Mouse (Mus musculus) ovary, postnatal 36 days (tissue): ENCODE data around the gene Tppp.
"Not testable (repeated sequence)": the region's sequence is repeated elsewhere in the genome, so short reads cannot be mapped to it uniquely, and the experiment has no call there.

ENCODE experiments used
- DNase-seq: peaks from one replicate; pipeline ENCODE4 v3.0.0; 2022; ENCODE audit warnings: low spot score, mixed read lengths

The Tppp gene

DNA sequence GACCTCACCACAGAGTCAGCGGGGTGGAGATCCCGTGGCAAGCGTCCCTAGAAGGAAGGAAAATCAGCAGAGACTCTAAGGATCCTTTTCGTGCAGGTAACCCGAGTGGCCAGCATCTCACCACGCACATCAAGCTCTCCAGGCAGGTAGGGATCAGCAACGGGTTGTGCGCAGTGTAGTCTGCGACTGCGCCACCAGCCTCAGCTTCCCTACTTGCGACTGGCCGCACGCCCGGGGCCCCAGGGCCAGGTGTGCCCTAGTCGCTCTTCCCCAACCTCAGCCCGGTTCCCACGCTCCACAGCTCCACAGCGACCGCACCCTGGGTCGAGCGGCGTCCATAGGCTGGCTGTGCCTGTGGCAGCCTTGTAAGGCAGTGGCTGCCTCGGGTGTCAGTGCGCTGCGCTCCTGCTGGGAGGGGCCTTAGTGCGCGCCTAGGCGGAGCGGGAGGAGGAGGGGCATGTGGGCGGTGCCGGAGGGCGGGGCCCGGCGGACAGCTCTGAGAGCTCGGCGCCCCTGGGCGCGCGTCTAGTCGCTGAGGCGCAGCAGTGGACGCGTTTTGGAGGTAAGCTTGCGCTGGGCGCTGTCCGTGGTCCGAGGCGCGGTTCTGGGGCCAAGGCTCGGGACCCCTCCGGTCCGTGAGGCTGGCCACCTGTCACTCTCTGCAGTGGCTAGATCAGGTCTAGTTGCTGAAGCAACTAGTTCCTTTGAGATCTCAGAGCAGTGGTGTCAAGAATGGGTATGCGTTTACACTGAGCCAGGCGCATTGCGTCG, at the start of gene Tppp:
Gene Tppp, plus strand, starts transcription at position 460 of the 771 bp plus-strand sequence.
- peak; percentile 94 for DNase-seq

DNA sequence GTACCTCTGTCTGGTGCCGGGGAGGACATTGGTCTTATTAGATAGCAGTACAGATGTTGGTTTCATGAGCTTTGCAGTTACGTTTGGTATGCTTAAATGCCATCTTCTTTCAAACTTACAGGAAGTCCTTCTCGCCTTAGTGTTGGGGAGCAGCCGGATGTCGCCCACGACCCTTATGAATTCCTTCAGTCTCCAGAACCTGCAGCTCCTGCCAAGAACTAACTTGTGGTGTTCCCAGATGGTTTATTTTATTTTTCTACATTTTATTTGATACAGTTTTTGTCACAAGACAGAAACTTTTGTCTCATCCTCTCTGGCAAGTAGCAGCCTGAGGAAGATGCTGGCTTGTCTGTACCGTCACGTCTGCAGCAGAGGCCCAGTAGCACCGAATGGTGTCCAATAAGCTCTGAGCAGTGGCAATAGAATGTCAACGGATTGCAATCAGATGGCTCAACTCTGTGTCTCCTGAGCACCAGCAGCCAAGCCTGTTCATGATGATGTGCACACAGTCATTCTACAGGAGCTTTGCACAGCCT, 49.0 kb upstream of the Tppp start:
- DNase-seq, result no peak

DNA sequence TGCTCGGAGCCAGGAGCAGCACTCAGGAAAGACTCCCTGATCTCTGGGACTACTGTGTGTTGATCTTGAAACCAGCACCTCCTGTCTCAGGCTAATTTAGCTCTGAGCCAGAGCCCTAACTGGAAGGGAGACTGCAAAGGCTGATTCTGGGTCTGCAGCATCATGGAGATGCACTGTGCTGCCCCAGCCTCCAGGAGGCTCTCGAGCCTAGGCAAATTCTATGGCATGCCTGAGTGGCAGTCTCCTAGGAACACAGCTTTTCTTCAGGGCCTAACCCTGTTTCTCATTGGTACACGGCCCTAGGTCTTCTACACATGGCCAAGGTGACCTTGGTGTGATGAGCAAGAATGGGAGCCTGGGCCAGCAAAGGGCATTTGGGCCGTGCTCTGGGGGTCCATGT, 48.0 kb upstream of the Tppp start:
- DNase-seq, result no peak

DNA sequence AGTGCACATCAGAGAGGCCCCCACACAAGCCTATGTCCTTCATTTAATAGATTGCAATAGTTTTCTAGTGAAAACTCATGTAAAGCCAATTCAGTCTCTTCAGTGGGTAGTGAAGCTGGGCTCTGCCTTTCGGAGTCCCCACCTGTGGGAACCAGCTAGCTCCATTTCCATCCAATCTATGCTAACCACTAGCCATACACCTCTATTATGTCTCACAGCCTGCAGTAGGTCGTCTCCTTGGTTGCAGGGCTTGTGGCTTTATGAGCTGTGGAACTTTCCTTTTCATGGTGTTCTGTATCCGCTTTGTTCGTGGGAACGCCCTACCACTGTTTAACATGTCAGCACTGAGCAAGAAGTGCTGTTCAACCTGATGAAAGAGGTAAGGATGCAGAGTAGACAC, 45.7 kb upstream of the Tppp start, which contains the start of gene Zdhhc11:
Gene Zdhhc11, plus strand, starts transcription at position 301 of the 400 bp plus-strand sequence.
- no peak for DNase-seq

DNA sequence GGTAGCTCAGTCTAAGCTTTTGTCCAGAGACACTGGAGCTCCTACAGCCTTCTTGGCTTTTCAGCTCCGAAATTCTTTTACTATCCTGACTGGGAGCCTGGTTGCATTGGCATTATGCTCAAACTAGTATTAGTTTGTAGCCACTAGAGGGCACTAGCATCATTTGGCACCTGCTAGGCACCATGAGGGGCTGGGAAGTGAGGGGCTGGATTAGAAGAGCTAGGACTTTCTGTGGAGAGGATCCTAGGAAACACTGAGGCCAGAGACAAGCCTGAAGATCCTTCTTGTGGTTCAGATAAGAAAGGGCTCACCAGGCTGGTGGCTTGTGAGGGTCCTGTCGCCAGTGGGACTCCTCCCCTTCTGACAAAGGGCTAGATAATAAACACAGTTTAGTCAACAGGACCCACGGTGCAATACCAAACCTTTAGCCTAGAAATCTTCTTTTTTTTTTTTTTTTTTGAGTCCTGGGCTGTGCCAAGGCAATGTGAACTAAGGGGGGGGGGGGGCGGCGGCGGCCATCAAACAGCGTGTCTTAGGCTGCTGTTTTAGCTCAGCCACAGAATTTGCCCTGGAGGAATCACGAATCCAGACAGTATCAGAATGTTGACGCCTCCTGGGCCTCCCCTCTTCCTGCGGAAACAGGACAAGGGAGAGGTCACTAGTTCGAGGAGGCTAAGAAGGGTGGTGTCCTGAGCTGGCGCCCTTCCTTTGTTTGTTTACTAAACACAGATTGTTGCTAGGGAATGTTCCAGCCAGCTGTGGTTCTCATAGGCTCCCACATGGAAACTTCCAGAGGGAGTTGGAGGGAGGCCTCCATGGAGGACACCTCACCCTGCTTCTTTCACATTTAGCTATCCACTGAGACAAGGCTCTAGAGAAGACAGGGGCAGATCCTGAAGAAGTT, 38.4 kb upstream of the Tppp start:
- DNase-seq, result peak; percentile 51

DNA sequence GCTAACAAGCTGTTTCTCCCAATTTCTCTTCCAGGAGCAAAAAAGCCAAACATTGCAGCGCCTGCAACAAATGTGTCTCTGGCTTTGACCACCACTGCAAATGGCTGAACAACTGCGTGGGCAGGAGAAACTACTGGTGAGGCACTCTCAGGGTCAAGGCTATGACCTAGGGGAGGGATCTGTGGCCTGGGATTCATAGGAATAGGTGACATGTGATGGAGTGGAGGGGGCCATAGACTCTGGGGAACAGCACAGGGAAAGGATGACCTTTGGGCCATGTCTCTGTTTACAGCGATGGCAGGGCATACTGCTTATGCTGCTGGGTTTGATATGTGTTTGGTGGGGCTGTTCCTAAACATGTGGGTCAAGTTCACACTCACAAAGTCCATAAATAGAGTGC, 34.7 kb upstream of the Tppp start:
- DNase-seq, result no peak

DNA sequence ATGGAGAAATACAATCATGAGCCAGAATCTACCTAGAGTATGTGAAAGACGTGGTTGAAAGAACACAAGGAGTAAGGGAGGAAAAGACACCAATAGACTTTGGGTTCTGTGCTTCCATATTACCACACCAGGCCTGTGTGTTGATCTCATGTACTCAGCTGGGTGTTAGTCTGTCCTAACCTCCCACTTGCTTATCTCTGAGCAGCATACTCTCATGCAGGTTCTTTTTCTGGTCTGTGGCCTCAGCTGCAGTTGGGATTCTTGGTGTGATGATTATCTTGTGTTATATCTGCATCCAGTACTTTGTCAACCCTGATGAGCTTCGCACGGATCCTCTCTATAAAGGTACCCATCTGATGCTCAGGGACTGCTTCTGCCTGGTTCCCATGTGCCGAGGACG, 32.3 kb upstream of the Tppp start:
- DNase-seq, result no peak

DNA sequence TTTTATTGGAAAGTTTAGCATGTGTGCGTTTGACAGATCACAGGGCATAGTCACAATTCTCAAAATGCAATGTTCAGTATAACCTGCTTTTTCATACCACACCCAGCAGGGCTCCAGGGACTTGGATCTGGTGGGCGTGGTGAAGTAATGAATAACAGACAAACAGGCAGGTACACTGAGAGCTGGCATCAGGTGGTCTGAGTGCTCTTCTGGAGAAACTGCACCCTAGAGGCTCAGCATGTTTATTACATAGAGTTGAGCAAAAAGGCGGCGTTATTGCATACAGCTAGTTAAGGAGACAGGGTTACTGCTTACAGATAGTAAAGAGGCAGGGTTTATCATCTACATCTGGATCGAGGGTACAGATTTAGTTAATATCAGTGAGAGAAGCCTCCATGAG, 18.9 kb upstream of the Tppp start:
- no peak for DNase-seq

DNA sequence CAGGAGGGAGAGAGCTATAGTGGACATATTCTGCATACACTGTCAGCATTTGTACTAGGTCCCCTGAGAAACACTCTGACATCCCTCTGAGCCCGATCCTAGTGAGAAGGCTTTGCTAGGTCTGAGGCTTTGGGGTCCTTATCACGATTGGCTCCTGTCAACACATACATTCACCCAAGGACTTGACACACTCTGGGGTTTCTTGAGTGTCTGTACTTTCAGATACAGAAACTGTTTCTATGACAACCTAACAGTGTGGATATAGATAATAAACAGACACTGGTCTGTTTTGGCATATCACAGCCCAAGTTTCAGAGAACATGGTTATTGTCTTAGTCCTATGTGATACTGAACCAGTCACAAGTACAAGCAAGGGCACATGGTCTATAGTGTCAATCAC, 18.4 kb upstream of the Tppp start:
- DNase-seq, result no peak

DNA sequence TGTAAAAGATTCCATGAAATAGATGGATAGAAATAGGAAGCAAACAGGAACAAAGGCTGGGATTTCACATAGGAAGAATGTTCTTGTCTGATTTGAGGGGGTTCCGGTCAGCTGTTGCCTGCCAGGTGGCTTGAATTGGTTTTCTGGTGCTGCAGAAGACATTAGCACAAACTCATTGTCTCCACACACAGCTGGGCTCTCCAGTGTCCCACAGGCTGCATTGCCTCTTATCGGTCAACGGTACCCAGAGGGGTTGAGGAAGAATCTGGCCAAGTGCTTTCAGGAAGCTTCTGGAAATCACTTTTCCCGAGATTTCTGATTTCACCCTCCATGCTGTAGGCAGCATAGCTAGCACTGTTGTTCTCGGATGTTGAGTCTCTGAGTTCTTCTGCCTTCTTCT, 17.9 kb upstream of the Tppp start:
- no peak for DNase-seq

DNA sequence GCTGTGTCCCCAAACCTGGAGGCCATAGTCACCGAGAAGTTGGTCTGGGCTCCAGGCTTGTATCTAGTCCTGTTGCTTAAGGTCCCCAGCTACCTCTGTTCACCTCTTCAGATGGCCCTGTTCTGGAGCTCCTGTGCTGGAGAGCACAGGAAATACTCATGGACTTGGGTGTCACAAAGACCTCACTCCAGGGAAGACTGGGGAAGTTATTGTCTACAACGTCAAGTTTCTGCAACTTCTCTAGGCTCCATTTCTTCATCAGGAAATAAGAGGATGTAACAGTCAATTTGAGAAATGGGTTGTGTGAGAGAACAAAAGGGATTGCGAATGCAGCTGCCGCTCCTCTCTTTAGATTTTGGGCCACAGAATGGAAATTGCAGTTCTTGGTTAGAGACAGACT, 12.8 kb upstream of the Tppp start:
- no peak for DNase-seq

DNA sequence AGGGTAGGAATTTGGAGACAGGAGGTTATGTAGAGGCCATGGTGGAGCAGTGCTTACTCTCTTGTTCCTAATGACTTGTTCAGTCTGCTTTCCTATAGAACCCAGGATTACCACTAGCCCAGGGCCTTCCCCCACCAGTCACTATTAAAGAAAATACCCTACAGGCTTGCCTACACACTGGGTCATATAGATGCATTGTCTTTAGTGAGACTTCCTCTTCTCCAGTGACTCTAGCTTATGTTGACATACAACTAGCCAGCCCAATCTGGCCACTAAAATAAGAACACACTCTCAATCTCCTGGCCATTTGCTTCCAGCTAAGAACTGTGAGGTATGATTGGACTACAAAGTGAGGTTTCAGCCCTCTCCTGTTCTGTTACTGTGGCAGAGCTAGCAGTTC, 8.7 kb upstream of the Tppp start:
- DNase-seq, result no peak

DNA sequence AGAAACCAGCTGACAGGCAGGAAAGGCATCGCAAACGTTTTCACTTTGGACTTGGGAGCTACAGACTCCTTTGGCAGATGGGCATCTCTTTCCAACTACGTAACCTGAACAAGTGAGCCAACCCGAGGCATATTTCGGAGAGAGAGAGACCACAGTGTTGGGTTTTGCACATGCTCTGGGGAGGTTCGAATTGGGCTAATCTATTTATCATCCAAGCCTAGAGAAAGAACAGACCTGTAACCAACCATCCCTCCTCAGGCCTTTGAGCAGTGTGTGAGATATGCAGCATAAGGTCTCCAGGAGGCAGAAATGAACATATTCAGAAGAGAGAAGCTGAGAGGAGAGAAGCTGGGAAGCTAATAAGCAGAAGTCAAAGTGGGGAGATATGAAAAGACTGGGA, 8.2 kb upstream of the Tppp start:
- DNase-seq, result no peak

DNA sequence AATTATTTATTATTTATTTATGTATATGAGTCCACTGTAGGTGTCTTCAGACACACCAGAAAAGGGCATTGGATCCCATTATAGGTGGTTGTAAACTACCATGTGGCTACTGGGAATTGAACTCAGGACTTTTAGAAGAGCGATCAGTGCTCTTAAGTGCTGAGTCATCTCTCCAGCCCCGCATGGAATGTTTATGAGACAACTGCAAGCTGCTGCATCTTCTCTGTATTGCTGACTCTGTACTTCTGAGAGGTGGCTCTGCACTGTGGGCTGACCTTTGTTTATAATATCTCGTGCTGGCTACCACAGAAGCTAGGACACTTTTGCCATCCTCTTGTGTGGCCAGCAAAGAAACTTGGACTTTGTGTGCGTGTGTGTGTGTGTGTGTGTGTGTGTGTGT, 7.7 kb upstream of the Tppp start:
- DNase-seq, result no peak

DNA sequence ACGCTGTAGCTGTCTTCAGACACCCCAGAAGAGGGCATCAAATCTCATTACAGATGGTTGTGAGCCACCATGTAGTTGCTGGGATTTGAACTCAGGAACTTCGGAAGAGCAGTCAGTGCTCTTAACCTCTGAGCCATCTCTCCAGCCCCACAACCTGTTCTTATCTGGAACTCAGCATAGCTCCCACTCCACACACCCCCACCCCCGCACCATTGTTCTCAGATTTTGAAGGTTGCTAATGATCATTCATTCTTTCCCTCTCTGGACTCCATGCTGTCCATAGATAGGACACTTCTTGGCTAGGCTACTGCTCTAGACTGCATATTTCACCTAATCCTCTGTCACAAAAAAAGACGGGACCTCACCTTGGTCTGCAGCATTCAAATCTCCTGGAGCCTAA, 2.3 kb upstream of the Tppp start:
- not testable (repeated sequence) for DNase-seq

DNA sequence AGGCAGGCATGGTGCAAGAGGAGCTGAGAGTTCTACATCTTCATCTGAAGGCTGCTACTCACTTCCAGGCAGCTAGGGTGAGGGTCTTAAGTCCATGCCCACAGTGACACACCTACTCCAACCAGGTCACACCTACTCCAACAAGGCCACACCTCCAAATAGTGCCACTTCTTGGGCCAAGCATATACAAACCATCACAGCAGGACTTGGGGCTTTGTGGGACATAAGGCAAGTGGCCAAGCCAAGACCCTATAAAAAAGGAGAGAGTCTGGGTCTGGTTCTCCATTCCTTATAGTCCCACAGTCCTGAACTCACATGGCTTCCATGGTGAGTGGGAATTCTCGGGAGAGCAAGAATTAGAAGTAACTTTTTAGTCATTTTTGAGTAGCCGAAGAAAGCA, 991 bp upstream of the Tppp start:
- DNase-seq, result not testable (repeated sequence)

DNA sequence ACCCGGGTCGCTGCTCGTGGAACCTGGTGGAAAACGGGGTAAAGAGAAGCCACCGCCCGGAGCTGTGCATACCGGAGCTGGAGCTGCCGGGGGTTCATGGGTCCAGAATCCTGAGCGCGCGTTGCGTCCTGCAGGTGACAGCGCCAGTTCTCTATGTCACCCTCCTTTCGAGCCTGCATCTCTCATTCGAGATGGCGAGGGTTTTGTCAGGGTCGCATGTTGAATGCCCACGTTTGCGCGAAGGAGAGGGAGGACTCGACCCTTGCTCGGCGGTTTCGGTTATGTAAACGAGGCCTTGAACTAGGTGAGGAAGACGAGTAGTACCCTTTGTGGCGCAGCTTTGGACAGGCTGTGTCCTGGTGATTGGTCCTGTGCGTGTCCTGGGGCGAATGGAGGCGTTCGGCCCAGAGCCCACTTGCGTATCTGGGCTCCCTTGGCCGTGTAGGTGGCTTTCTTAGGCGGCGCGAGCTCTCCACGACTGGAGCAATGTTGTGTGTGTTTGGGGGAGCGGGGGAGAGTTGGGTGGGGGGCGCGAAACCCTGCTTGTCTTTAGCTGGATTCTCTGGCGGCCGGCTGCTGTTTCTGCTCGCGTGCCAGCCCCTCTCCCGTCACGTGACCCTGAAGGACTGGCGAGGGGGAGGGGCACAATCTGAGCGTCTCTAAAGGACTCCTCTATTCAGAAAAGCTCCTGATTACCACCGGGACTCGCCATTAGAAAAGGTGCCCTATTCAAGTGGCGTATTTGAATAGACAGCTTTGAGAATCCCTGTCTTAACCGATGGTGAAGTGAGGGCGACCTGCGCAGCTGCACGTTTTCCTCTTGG, 796 bp downstream of the Tppp start:
- DNase-seq, result peak; percentile 66

DNA sequence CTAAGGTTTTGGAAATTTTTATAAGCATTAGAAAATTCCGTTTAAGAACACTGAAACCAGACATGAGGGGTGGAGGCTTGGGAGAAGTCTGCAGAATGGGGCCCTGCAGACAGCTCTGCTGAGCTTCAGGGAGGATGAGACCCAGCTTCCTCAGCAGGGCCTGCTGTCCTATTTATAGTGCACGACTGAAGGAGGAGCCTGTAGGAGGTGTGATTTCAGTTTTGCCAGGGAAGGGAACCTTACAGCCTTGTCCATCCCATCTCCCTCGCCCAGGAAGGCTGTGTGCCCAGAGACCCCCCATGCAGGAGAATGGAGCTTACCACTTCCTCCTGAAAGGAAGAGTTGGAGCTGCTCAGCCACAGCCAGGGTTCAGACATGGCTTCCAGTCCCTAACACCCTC, 1.5 kb downstream of the Tppp start:
- DNase-seq, result no peak

DNA sequence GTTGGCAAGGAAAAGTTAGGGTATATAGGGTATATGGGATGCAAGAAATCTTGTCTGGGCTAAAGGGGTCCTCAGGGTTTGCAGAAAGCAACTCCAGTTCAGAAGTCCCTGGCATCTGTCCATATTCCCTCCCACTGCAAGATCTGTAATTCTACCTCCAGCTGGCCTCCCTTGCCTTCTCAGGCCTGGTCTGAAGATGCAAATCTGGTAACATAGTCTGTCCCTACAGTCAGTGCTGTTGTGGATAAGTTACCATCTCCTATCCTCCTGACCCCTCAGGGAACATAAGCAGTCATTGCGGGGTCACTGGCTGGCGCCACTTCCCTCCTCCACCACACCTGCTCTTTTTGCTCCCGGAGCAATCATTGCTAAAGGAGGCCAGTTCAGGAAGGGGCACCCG, 6.7 kb downstream of the Tppp start:
- no peak for DNase-seq

DNA sequence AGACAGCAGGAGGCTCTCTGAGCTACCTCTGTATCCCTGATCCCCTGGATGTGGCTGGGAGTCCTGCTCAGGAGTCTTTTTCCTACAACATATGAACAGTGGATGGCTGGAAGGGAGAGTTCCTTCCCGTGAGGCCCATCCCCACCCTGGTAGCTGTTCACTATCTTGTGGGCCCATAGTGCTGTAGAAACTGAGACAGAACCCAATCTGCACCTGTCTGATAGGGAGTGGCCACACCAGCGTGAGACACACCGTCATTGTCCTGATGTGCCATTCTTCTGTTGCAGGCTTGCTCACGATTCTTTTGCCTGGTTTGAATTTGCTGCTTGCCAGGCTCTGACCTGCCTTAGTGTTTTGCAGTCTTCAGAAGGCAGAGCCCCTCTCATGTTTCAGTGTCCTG, 8.2 kb downstream of the Tppp start:
- DNase-seq, result no peak

DNA sequence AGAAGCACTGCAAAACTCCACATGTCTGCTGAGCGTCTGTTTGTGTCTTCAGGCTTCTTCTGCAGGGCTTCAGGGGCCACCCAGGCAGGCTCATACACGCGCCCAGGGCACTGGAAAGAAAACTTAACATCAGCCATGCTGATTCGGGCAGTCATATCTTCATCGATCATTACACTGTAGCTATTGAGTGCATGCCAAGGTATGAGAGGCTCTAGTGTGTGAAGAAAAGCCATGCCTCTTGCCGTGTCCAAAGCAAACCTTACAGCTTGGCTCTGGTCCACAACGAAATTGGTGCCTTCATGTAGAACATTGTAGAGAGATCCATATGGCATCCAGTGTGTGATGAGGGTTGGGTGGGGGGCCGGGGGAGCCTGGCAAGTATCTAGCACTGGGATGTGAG, 9.8 kb downstream of the Tppp start:
- not testable (repeated sequence) for DNase-seq
